Mouse (Mus musculus): ENCODE data around the gene Catspere2. TPM values are rescaled to one million over a fixed set of nuclear protein-coding genes. Genes with fewer than 3 reads are reported as not detected.

The Catspere2 gene
- polyA plus RNA-seq, 1 experiment, result 0.60 TPM

DNA sequence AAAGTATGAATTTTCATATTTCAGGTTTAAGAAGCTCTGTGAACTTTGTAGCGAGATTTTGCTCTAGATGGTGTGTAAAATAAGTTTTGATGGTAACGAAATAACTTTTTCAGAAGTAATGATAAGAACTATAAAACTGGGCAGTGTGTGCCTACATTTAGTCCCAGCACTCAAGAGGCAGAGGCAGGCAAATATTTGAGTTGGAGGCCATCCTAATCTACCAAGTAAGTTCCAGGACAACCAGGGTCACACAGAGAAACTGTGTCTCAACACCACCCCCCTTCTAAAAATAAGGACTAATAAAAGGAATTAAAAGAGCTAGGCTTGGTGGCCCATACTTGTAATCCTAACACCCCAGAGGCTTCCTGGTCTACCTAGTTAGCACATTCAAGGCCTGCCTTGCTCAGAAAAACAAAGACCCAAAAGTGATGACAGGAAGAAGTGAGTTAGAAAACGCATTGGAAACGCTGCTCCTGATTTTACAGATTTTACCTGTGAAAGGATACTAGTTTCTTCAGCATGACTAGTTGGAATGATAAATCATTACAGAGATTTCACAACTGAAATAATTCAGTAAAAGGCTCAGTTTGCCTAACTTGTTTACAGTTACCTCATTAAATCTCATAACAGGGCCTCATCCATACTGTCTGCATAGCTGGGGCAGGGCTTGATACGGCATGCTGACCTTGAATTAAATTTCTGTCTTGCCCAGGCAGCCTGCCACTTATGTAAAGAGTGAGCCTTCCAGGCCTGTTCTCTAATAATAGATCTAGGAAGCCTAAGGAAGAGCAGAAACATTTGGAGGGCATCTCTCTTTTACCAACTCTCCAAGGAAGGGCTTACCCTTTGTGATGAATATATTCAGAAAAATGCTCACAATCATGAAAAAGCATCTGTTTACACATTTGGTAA lies 236.2 kb downstream of the Catspere2 start:
- Histone ChIP-seq H3K27ac (ENCODE audit: insufficient read depth, low read length) (0 out of 2 replicates have a peak overlapping the region, but pooled peaks have one; percentile 0), H3K4me3 (ENCODE audit: insufficient read depth, low read length) (no peak overlapping the region), H3K4me1 (ENCODE audit: control insufficient read depth, insufficient read depth, low read length) (peaks cover 6% of the 10 kb centered on the region)
- TF ChIP-seq POLR2A (IDR thresholded peaks at IDR 0.05; ENCODE audit: low read depth, low read length), result no peak
- no peak for TF ChIP-seq CTCF (IDR thresholded peaks at IDR 0.05; ENCODE audit: borderline replicate concordance, insufficient read depth, low read length)

Other genes starting within 250 kb of the Catspere2 start
- 96.8 and 99.9 TPM in 2 replicates for gene Adss, start 186.9 kb upstream of the Catspere2 start, polyA plus RNA-seq (2011; ENCODE audit: insufficient read length, low read depth, missing spikeins)
- gene Desi2, start 204.0 kb downstream of the Catspere2 start, polyA plus RNA-seq (2011; ENCODE audit: insufficient read length, low read depth, missing spikeins), result 47.1 and 54.9 TPM in 2 replicates